Mouse (Mus musculus) olfactory bulb, adult 2 months (tissue): Measurements from ENCODE around the gene Gpr89.

Source experiments
- CTCF ChIP-seq: fragments of 200-500 bp; IDR thresholded peaks from 2 replicates; pipeline ENCODE4 v1.5.1; 2012; ENCODE audit warnings: low read depth, mild to moderate bottlenecking, low read length, moderate library complexity; ENCODE audit not compliant: insufficient read depth
- POLR2A ChIP-seq: fragments of 200-500 bp; IDR thresholded peaks from 2 replicates; pipeline ENCODE4 v1.6.1; 2012; ENCODE audit warnings: mild to moderate bottlenecking, low read depth, low read length, moderate library complexity; ENCODE audit not compliant: insufficient read depth

- TF ChIP-seq CTCF = no peak
- TF ChIP-seq POLR2A = no peak
These were observed 22.9 kb downstream of the Gpr89 start for GRCm38 (mm10) chr3:96882061-96882849.
